14 mouse cellular contexts compared by ENCODE assay signal in genomic region chr13:21142421-21142820, GRCm38 (mm10). TPM values are rescaled to one million over a fixed set of nuclear protein-coding genes. Genes with fewer than 3 reads are reported as not detected.
A peak's percentile ranks its signal among the peaks of the same experiment; 100 is the strongest.
DNase-seq lines count a peak whose midpoint lies in the region; ATAC-seq and TF ChIP-seq lines count a peak whose summit lies in the region.
"Had no signal": no experiment of that assay in that cellular context is flagged by ENCODE, and none has a peak within 500 bp of the region (broad histone marks: within the 10 kb centered on the region; RNA-seq: fewer than 3 reads in every experiment).

No protein-coding gene starts in this region.

- no peaks in the 10 kb centered on the region for H3K4me1 ChIP-seq in forebrain, postnatal 0 days (ENCODE audit: insufficient read depth)
- H3K4me1 ChIP-seq in forebrain, embryonic 15.5 days, result no peaks in the 10 kb centered on the region
- no peaks in the 10 kb centered on the region for H3K4me1 ChIP-seq in liver, embryonic 14.5 days (replicated peaks; ENCODE audit: control insufficient read depth in 2 of 2, insufficient read depth in 2 of 2, low read length in 1 of 2)
- H3K4me1 ChIP-seq in liver, embryonic 12.5 days, result no peaks in the 10 kb centered on the region
- H3K4me1 ChIP-seq in ES-Bruce4 (ENCODE audit: control insufficient read depth, insufficient read depth, low read length), result no peaks in the 10 kb centered on the region
- H3K4me1 ChIP-seq: heart, embryonic 13.5 days had no signal

- TF ChIP-seq POLR2A in ES-Bruce4 (IDR thresholded peaks at IDR 0.05; ENCODE audit: insufficient read depth, low read length), result no peak

- TF ChIP-seq EP300 in liver, embryonic 14.5 days (IDR thresholded peaks at IDR 0.05; ENCODE audit: low read depth), result no peak
- no peak for TF ChIP-seq EP300 in ES-Bruce4 (IDR thresholded peaks at IDR 0.05; ENCODE audit: insufficient read depth, low read depth, low read length)

- no peaks in the 10 kb centered on the region for H3K9me3 ChIP-seq in forebrain, postnatal 0 days (ENCODE audit: low read length)
- no peaks in the 10 kb centered on the region for H3K9me3 ChIP-seq in forebrain, embryonic 15.5 days
- no peaks in the 10 kb centered on the region for H3K9me3 ChIP-seq in liver, embryonic 14.5 days (ENCODE audit: control insufficient read depth, low read length)
- no peaks in the 10 kb centered on the region for H3K9me3 ChIP-seq in liver, embryonic 12.5 days (replicated peaks)
- no peaks in the 10 kb centered on the region for H3K9me3 ChIP-seq in ES-Bruce4 (replicated peaks; ENCODE audit: control insufficient read depth, insufficient read depth, low read length, poor library complexity, severe bottlenecking)
- H3K9me3 ChIP-seq: heart, embryonic 13.5 days had no signal

- no peak for DNase-seq in forebrain, postnatal 0 days
- DNase-seq in liver, embryonic 14.5 days (ENCODE audit: low read depth in 3 of 3, low spot score in 3 of 3), result no peak
- peak; percentile 17 for DNase-seq in embryo, embryonic 10.5 days (ENCODE audit: low spot score)
- no peak for DNase-seq in gastrocnemius, adult 8-10 months (ENCODE audit: low spot score in 2 of 2)
- DNase-seq in right cerebral cortex, postnatal 14 days, result no peak
- DNase-seq: cerebellum, adult 9-10 months; lung, postnatal 14 days had no signal

- no peak for ATAC-seq in forebrain, postnatal 0 days
- no peak for ATAC-seq in forebrain, embryonic 15.5 days (replicated peaks)
- ATAC-seq in liver, embryonic 14.5 days (ENCODE audit: insufficient read depth), result no peak
- ATAC-seq in liver, embryonic 12.5 days, result no peak
- ATAC-seq: CD4-positive, CD25-positive, alpha-beta regulatory T cell, adult 4 months had no signal

- H3K4me2 ChIP-seq in forebrain, postnatal 0 days (ENCODE audit: low read depth), result no peak overlapping the region
- H3K4me2 ChIP-seq in forebrain, embryonic 15.5 days (replicated peaks), result no peak overlapping the region
- H3K4me2 ChIP-seq in liver, embryonic 14.5 days (ENCODE audit: low read depth), result no peak overlapping the region
- no peak overlapping the region for H3K4me2 ChIP-seq in liver, embryonic 12.5 days
- H3K4me2 ChIP-seq: heart, embryonic 13.5 days had no signal

- no peaks in the 10 kb centered on the region for H3K36me3 ChIP-seq in forebrain, postnatal 0 days (ENCODE audit: insufficient read depth)
- H3K36me3 ChIP-seq in forebrain, embryonic 15.5 days, result no peaks in the 10 kb centered on the region
- H3K36me3 ChIP-seq in liver, embryonic 14.5 days (replicated peaks; ENCODE audit: control insufficient read depth, insufficient read depth, low read depth), result no peaks in the 10 kb centered on the region
- no peaks in the 10 kb centered on the region for H3K36me3 ChIP-seq in liver, embryonic 12.5 days
- H3K36me3 ChIP-seq in ES-Bruce4 (ENCODE audit: control insufficient read depth, insufficient read depth, low read length, poor library complexity, severe bottlenecking), result no peaks in the 10 kb centered on the region
- H3K36me3 ChIP-seq: heart, embryonic 13.5 days had no signal

- H3K27ac ChIP-seq in forebrain, postnatal 0 days (ENCODE audit: low read depth, low read length), result no peak overlapping the region
- H3K27ac ChIP-seq in forebrain, embryonic 15.5 days (replicated peaks), result no peak overlapping the region
- H3K27ac ChIP-seq in liver, embryonic 14.5 days, result no peak overlapping the region
- no peak overlapping the region for H3K27ac ChIP-seq in liver, embryonic 12.5 days
- H3K27ac ChIP-seq in ES-Bruce4 (ENCODE audit: insufficient read depth, low read length), result no peak overlapping the region
- H3K27ac ChIP-seq: heart, embryonic 13.5 days had no signal

- H3K9ac ChIP-seq in forebrain, postnatal 0 days, result no peak overlapping the region
- H3K9ac ChIP-seq in forebrain, embryonic 15.5 days (replicated peaks), result no peak overlapping the region
- H3K9ac ChIP-seq in liver, embryonic 14.5 days (replicated peaks), result no peak overlapping the region
- no peak overlapping the region for H3K9ac ChIP-seq in liver, embryonic 12.5 days
- no peak overlapping the region for H3K9ac ChIP-seq in ES-Bruce4 (ENCODE audit: low read depth, poor library complexity, severe bottlenecking)
- H3K9ac ChIP-seq: heart, embryonic 13.5 days had no signal

- 58% methylated on average over 8 of the region's 8 CpGs for WGBS in forebrain, postnatal 0 days
- 59% methylated on average over 8 of the region's 8 CpGs for WGBS in forebrain, embryonic 15.5 days
- WGBS in liver, embryonic 14.5 days (ENCODE audit: insufficient replicate concordance), result 29% methylated on average over 8 of the region's 8 CpGs
- WGBS in liver, embryonic 12.5 days (ENCODE audit: insufficient replicate concordance), result 32% methylated on average over 8 of the region's 8 CpGs

- no peaks in the 10 kb centered on the region for H3K27me3 ChIP-seq in forebrain, postnatal 0 days (ENCODE audit: insufficient read depth, low read length)
- no peaks in the 10 kb centered on the region for H3K27me3 ChIP-seq in forebrain, embryonic 15.5 days
- no peaks in the 10 kb centered on the region for H3K27me3 ChIP-seq in liver, embryonic 14.5 days (ENCODE audit: control insufficient read depth, insufficient read depth, low read length)
- H3K27me3 ChIP-seq in liver, embryonic 12.5 days (replicated peaks), result no peaks in the 10 kb centered on the region
- no peaks in the 10 kb centered on the region; the same call in 1 of the 2 replicates for H3K27me3 ChIP-seq in ES-Bruce4 (ENCODE audit: control insufficient read depth, insufficient read depth, low read length, poor library complexity, severe bottlenecking)

- no peak overlapping the region for H3K4me3 ChIP-seq in forebrain, postnatal 0 days (ENCODE audit: low read depth, low read length)
- no peak overlapping the region for H3K4me3 ChIP-seq in forebrain, embryonic 15.5 days
- H3K4me3 ChIP-seq in liver, embryonic 14.5 days (ENCODE audit: insufficient read depth in 1 of 2, low read depth in 2 of 2, low read length in 2 of 2), result no peak overlapping the region
- no peak overlapping the region for H3K4me3 ChIP-seq in liver, embryonic 12.5 days
- H3K4me3 ChIP-seq in ES-Bruce4 (ENCODE audit: low read depth, low read length), result no peak overlapping the region
- H3K4me3 ChIP-seq: heart, embryonic 13.5 days had no signal

- TF ChIP-seq CTCF in forebrain, postnatal 0 days (IDR thresholded peaks at IDR 0.05; ENCODE audit: low read depth), result peak; percentile 43
- TF ChIP-seq CTCF in liver, embryonic 14.5 days (IDR thresholded peaks at IDR 0.05; ENCODE audit: low read depth), result peak; percentile 38
- TF ChIP-seq CTCF in ES-Bruce4 (IDR thresholded peaks at IDR 0.05; ENCODE audit: low read depth, low read length), result peak; percentile 76

RNA-seq across cellular contexts. Expression of gene Olfr1368, which starts 3.2 kb away (rescaled TPM):
- total RNA-seq in forebrain, postnatal 0 days (2014; rRNA removed), result not detected in 2 replicates
- polyA plus RNA-seq in forebrain, postnatal 0 days (2015; fragmentation: Nextera tagmentation; extraction: Ambion mirVana), result not detected in 2 replicates
- not detected in 2 replicates for polyA plus RNA-seq in forebrain, embryonic 15.5 days (2015; fragmentation: Nextera tagmentation; extraction: Ambion mirVana)
- not detected in 2 replicates for polyA plus RNA-seq in liver, embryonic 14.5 days (2012; rRNA removed)
- polyA plus RNA-seq in liver, embryonic 14.5 days (2014; fragmentation: Nextera tagmentation; extraction: Ambion mirVana), result not detected in 2 replicates
- polyA plus RNA-seq in liver, embryonic 12.5 days (2016; fragmentation: Nextera tagmentation; extraction: Ambion mirVana), result not detected in 2 replicates
- not detected in 2 replicates for polyA plus RNA-seq in ES-Bruce4 (2011; ENCODE audit: insufficient read depth, insufficient read length, low read depth, missing spikeins)
- not detected for total RNA-seq in gastrocnemius, adult 8-10 months (2022)
- total RNA-seq: left cerebral cortex, postnatal 25 days; monocyte, adult 5-6 weeks had no signal
- polyA plus RNA-seq: CD4-positive, CD25-positive, alpha-beta regulatory T cell, adult 4 months; heart, embryonic 13.5 days had no signal

RNA-seq across cellular contexts. Expression of gene Olfr263, which starts 13.0 kb away (rescaled TPM):
- not detected in 2 replicates for total RNA-seq in forebrain, postnatal 0 days (2014; rRNA removed)
- not detected in 2 replicates for polyA plus RNA-seq in forebrain, postnatal 0 days (2015; fragmentation: Nextera tagmentation; extraction: Ambion mirVana)
- polyA plus RNA-seq in forebrain, embryonic 15.5 days (2015; fragmentation: Nextera tagmentation; extraction: Ambion mirVana), result not detected in 2 replicates
- not detected in 2 replicates for polyA plus RNA-seq in liver, embryonic 14.5 days (2012; rRNA removed)
- not detected in 2 replicates for polyA plus RNA-seq in liver, embryonic 14.5 days (2014; fragmentation: Nextera tagmentation; extraction: Ambion mirVana)
- polyA plus RNA-seq in liver, embryonic 12.5 days (2016; fragmentation: Nextera tagmentation; extraction: Ambion mirVana), result not detected in 2 replicates
- polyA plus RNA-seq in ES-Bruce4 (2011; ENCODE audit: insufficient read depth, insufficient read length, low read depth, missing spikeins), result not detected in 2 replicates
- not detected for total RNA-seq in gastrocnemius, adult 8-10 months (2022)
- total RNA-seq: left cerebral cortex, postnatal 25 days; monocyte, adult 5-6 weeks had no signal
- polyA plus RNA-seq: CD4-positive, CD25-positive, alpha-beta regulatory T cell, adult 4 months; heart, embryonic 13.5 days had no signal

RNA-seq across cellular contexts. Expression of gene Olfr1369-ps1, which starts 31.1 kb away (rescaled TPM):
- not detected in 2 replicates for total RNA-seq in forebrain, postnatal 0 days (2014; rRNA removed)
- not detected in 2 replicates for polyA plus RNA-seq in forebrain, postnatal 0 days (2015; fragmentation: Nextera tagmentation; extraction: Ambion mirVana)
- polyA plus RNA-seq in forebrain, embryonic 15.5 days (2015; fragmentation: Nextera tagmentation; extraction: Ambion mirVana), result 0.06 TPM in 1 of 2 replicates, not detected in the other
- not detected in 2 replicates for polyA plus RNA-seq in liver, embryonic 14.5 days (2012; rRNA removed)
- 0.03 TPM in 1 of 2 replicates, not detected in the other for polyA plus RNA-seq in liver, embryonic 14.5 days (2014; fragmentation: Nextera tagmentation; extraction: Ambion mirVana)
- polyA plus RNA-seq in liver, embryonic 12.5 days (2016; fragmentation: Nextera tagmentation; extraction: Ambion mirVana), result 0.10 TPM in 2 replicates
- 0.27 TPM in 1 of 2 replicates, not detected in the other for polyA plus RNA-seq in ES-Bruce4 (2011; ENCODE audit: insufficient read depth, insufficient read length, low read depth, missing spikeins)
- not detected for total RNA-seq in gastrocnemius, adult 8-10 months (2022)
- total RNA-seq: left cerebral cortex, postnatal 25 days; monocyte, adult 5-6 weeks had no signal

RNA-seq across cellular contexts. Expression of gene Trim27, which starts 36.8 kb away (rescaled TPM):
- 81.7 and 90.9 TPM in 2 replicates for total RNA-seq in forebrain, postnatal 0 days (2014; rRNA removed)
- polyA plus RNA-seq in forebrain, postnatal 0 days (2015; fragmentation: Nextera tagmentation; extraction: Ambion mirVana), result 72.7 and 85.3 TPM in 2 replicates
- 98.8 and 101 TPM in 2 replicates for polyA plus RNA-seq in forebrain, embryonic 15.5 days (2015; fragmentation: Nextera tagmentation; extraction: Ambion mirVana)
- 28.0 and 36.9 TPM in 2 replicates for polyA plus RNA-seq in liver, embryonic 14.5 days (2012; rRNA removed)
- polyA plus RNA-seq in liver, embryonic 14.5 days (2014; fragmentation: Nextera tagmentation; extraction: Ambion mirVana), result 50.9 and 56.1 TPM in 2 replicates
- polyA plus RNA-seq in liver, embryonic 12.5 days (2016; fragmentation: Nextera tagmentation; extraction: Ambion mirVana), result 129 and 132 TPM in 2 replicates
- 117 and 128 TPM in 2 replicates for polyA plus RNA-seq in ES-Bruce4 (2011; ENCODE audit: insufficient read depth, insufficient read length, low read depth, missing spikeins)
- total RNA-seq in gastrocnemius, adult 8-10 months (2022), result 10 to 100 TPM; 22.7 to 27.5 (median 25.3) TPM
